ENCODE assay signal across 7 mouse cellular contexts in genomic region chr19:58455061-58455495, GRCm38 (mm10). TPM values are rescaled to one million over a fixed set of nuclear protein-coding genes. Genes with fewer than 3 reads are reported as not detected.
DNase-seq lines count a peak whose midpoint lies in the region; ATAC-seq and TF ChIP-seq lines count a peak whose summit lies in the region.

No protein-coding gene starts in this region.

- peak overlapping the region; percentile 77 for H3K4me2 ChIP-seq in intestine, embryonic 16.5 days (ENCODE audit: low read depth, low read length)
- H3K4me2 ChIP-seq in myocyte (ENCODE audit: low read depth), result peak overlapping the region; percentile 100

- H3K9ac ChIP-seq in ES-Bruce4 (ENCODE audit: low read depth, poor library complexity, severe bottlenecking), result no peak overlapping the region
- peak overlapping the region; percentile 45 for H3K9ac ChIP-seq in intestine, embryonic 16.5 days (ENCODE audit: low read depth, low read length)
- H3K9ac ChIP-seq in liver, adult 2 months (ENCODE audit: low read depth, low read length), result peak overlapping the region; percentile 98

- H3K4me3 ChIP-seq in ES-Bruce4 (ENCODE audit: low read depth, low read length) (peak overlapping the region; percentile 34), myocyte (peak overlapping the region; percentile 45)
- peak overlapping the region; percentile 50 for H3K4me3 ChIP-seq in intestine, embryonic 16.5 days (ENCODE audit: low read length)
- H3K4me3 ChIP-seq in liver, adult 2 months (ENCODE audit: insufficient read depth, low read depth, low read length), result peak overlapping the region; percentile 77

- CTCF ChIA-PET in Patski (lab: Charles Lee), result interaction anchor here (0.8 to 2.1 kb wide), 10 partner anchors 10 to 357 kb away, joined by 3 to 10 read pairs (median 3); no protein-coding TSS in a partner anchor

- TF ChIP-seq CTCF in ES-Bruce4 (IDR thresholded peaks at IDR 0.05; ENCODE audit: low read depth, low read length) (peak; percentile 10), Patski (IDR thresholded peaks at IDR 0.05) (no peak)
- 0 out of 2 replicates have a peak, but pooled peaks have one; percentile 3 for TF ChIP-seq CTCF in liver, adult 2 months (IDR thresholded peaks at IDR 0.05; ENCODE audit: low read depth, low read length)

- no peak overlapping the region for H3K27ac ChIP-seq in ES-Bruce4 (ENCODE audit: insufficient read depth, low read length)
- H3K27ac ChIP-seq in intestine, embryonic 16.5 days (ENCODE audit: low read length), result no peak overlapping the region
- H3K27ac ChIP-seq in liver, adult 2 months (replicated peaks; ENCODE audit: insufficient read depth, low read depth, low read length), result peak overlapping the region; percentile 96

- peaks cover 21% of the 10 kb centered on the region for H3K79me2 ChIP-seq in liver, adult 2 months (ENCODE audit: control insufficient read depth, insufficient read depth, low read length)
- no peaks in the 10 kb centered on the region for H3K79me2 ChIP-seq in myocyte (ENCODE audit: control insufficient read depth, insufficient read depth)

- peak; percentile 0 for ATAC-seq in Patski
- peak; percentile 31; the same call in 1 of the 2 replicates for ATAC-seq in frontal cortex, adult (ENCODE audit: low TSS enrichment)
- peak; percentile 36 for ATAC-seq in intestine, embryonic 16.5 days

- no peaks in the 10 kb centered on the region for H3K36me3 ChIP-seq in ES-Bruce4 (ENCODE audit: control insufficient read depth, insufficient read depth, low read length, poor library complexity, severe bottlenecking)
- no peaks in the 10 kb centered on the region for H3K36me3 ChIP-seq in intestine, embryonic 16.5 days (ENCODE audit: control insufficient read depth, insufficient read depth, low read length)
- H3K36me3 ChIP-seq in liver, adult 2 months (ENCODE audit: control insufficient read depth, insufficient read depth, low read length), result peaks cover 23% of the 10 kb centered on the region
- H3K36me3 ChIP-seq in myocyte (ENCODE audit: control insufficient read depth, insufficient read depth), result no peaks in the 10 kb centered on the region

- POLR2A ChIA-PET in Patski (lab: Charles Lee), result interaction anchor here (1.2 kb wide), 1 partner anchor 139 kb away, joined by 4 read pairs; no protein-coding TSS in a partner anchor

- in situ Hi-C loops in Patski (cut with MboI; ENCODE audit: low pct_unique_long_range_greater_than_20kb), result no loop called here

- H3K27me3 ChIP-seq in ES-Bruce4 (ENCODE audit: control insufficient read depth, insufficient read depth, low read length, poor library complexity, severe bottlenecking), result peaks cover 7% of the 10 kb centered on the region
- H3K27me3 ChIP-seq in Patski, result no peaks in the 10 kb centered on the region
- H3K27me3 ChIP-seq in intestine, embryonic 16.5 days (replicated peaks; ENCODE audit: control insufficient read depth, insufficient read depth, low read length), result peaks cover 7% of the 10 kb centered on the region
- no peaks in the 10 kb centered on the region for H3K27me3 ChIP-seq in liver, adult 2 months (ENCODE audit: control insufficient read depth, insufficient read depth, low read length)
- no peaks in the 10 kb centered on the region for H3K27me3 ChIP-seq in myocyte (ENCODE audit: control insufficient read depth, insufficient read depth, insufficient read length)

- 1% methylated on average over 21 of the region's 21 CpGs for WGBS in intestine, embryonic 16.5 days
- WGBS in liver, adult 2 months, result 1% methylated on average over 21 of the region's 21 CpGs

- TF ChIP-seq POLR2A in ES-Bruce4 (IDR thresholded peaks at IDR 0.05; ENCODE audit: insufficient read depth, low read length) (no peak), myocyte (IDR thresholded peaks at IDR 0.05; ENCODE audit: insufficient read length, low read depth) (no peak)
- TF ChIP-seq POLR2A in liver, adult 2 months (IDR thresholded peaks at IDR 0.05; ENCODE audit: extremely low read depth, insufficient read depth, low read length), result no peak

- peak overlapping the region; percentile 4 for H3ac ChIP-seq in myocyte (ENCODE audit: control insufficient read depth, insufficient read length)

- DNase-seq in Patski (ENCODE audit: low read depth, low spot score), result no peak
- no peak for DNase-seq in liver, adult 2 months (ENCODE audit: extremely low read depth, low read depth, low spot score)
- DNase-seq in thymus, postnatal 25 days, result peak; percentile 74

- no peak for TF ChIP-seq EP300 in ES-Bruce4 (IDR thresholded peaks at IDR 0.05; ENCODE audit: insufficient read depth, low read depth, low read length)

- no peaks in the 10 kb centered on the region for H3K9me3 ChIP-seq in ES-Bruce4 (replicated peaks; ENCODE audit: control insufficient read depth, insufficient read depth, low read length, poor library complexity, severe bottlenecking)
- H3K9me3 ChIP-seq in intestine, embryonic 16.5 days (ENCODE audit: control insufficient read depth, low read length), result no peaks in the 10 kb centered on the region

- peaks cover 2% of the 10 kb centered on the region for H3K4me1 ChIP-seq in ES-Bruce4 (ENCODE audit: control insufficient read depth, insufficient read depth, low read length)
- H3K4me1 ChIP-seq in intestine, embryonic 16.5 days (ENCODE audit: control insufficient read depth, insufficient read depth, low read length), result peaks cover 22% of the 10 kb centered on the region; the same call in 1 of the 2 replicates
- peaks cover 15% of the 10 kb centered on the region; the same call in 1 of the 2 replicates for H3K4me1 ChIP-seq in liver, adult 2 months (ENCODE audit: control insufficient read depth, insufficient read depth, low read length)

TF ChIP-seq in myocyte, 11 proteins besides CTCF, POLR2A, EP300 and RAD21:
- TF ChIP-seq MYOD1 (IDR thresholded peaks at IDR 0.05; ENCODE audit: control insufficient read depth in 1 of 3, insufficient read length in 2 of 3, low read depth in 2 of 3), result peak in 2 of 3 experiments; percentile 47 to 67
- peak in 1 of 3 experiments; percentile 45 for TF ChIP-seq MYOG (IDR thresholded peaks at IDR 0.05; ENCODE audit: control insufficient read depth in 1 of 3, insufficient read depth in 1 of 3, insufficient read length in 2 of 3, low read depth in 2 of 3)
- TF ChIP-seq MAX (IDR thresholded peaks at IDR 0.05; ENCODE audit: low read depth), result no peak

RNA-seq across cellular contexts. Expression of gene Gfra1, which starts 0.6 kb away (rescaled TPM):
- polyA plus RNA-seq in ES-Bruce4 (2011; ENCODE audit: insufficient read depth, insufficient read length, low read depth, missing spikeins) (0.58 TPM in 2 replicates), Patski (2021) (102 TPM), myocyte (2012; fragmentation: generic; extraction: Trizol) (4.6 TPM)
- 12.9 and 13.3 TPM in 2 replicates for polyA plus RNA-seq in intestine, embryonic 16.5 days (2015; fragmentation: Nextera tagmentation; extraction: Ambion mirVana)
- 101 and 109 TPM in 2 replicates for total RNA-seq in liver, adult 2 months (2014; rRNA removed)
- 38.9 and 42.4 TPM in 2 replicates for polyA plus RNA-seq in liver, adult 2 months (2012; rRNA removed)

RNA-seq across cellular contexts. Expression of gene Ccdc172, which starts 56.7 kb away (rescaled TPM):
- polyA plus RNA-seq in ES-Bruce4 (2011; ENCODE audit: insufficient read depth, insufficient read length, low read depth, missing spikeins) (not detected in 2 replicates), Patski (2021) (not detected), myocyte (2012; fragmentation: generic; extraction: Trizol) (not detected)
- not detected in 2 replicates for polyA plus RNA-seq in intestine, embryonic 16.5 days (2015; fragmentation: Nextera tagmentation; extraction: Ambion mirVana)
- total RNA-seq in liver, adult 2 months (2014; rRNA removed), result not detected in 2 replicates
- not detected in 2 replicates for polyA plus RNA-seq in liver, adult 2 months (2012; rRNA removed)
